Mouse (Mus musculus): ENCODE measurements around the gene Vmn1r155. TPM values are rescaled to one million over a fixed set of nuclear protein-coding genes. Genes with fewer than 3 reads are reported as not detected.
"Not testable (repeated sequence)": the region's sequence is repeated elsewhere in the genome, so short reads cannot be mapped to it uniquely, and the experiment has no call there.

Gene Vmn1r155
- not detected for total RNA-seq (2022)

- not testable (repeated sequence) for DNase-seq (ENCODE audit: low spot score in 2 of 2)
Observed at GRCm38 (mm10) chr7:22657718-22658117, at the start of gene Vmn1r155. Vmn1r155 (plus strand) TSS chr7:22658018.

DNA sequence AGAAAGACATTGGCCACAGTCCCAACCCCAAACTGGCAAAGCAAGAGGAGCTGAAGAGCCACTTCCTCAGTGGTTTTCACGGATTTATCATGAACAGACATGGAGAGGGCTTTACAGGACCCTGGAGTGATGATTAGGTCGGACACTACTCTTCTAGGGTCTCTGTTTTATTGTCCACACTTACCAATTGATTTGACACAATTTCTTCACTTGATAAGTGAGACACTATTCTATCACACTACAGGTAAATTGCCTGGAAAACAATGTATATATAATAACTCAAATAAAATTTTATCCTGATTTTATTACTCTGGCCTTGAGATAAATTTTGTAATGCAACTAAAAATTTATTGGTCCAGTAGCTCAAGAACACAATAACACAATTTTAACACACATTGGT is 34.4 kb downstream of the Vmn1r155 start, which contains the start of gene Gm8693:
Gene Gm8693, minus strand, starts transcription at position 101 of the 400 bp plus-strand sequence.
- not testable (repeated sequence) for DNase-seq (ENCODE audit: low spot score in 2 of 2)

Other genes with a start within 250 kb of the Vmn1r155 start
- gene Vmn1r148, start 244.4 kb upstream of the Vmn1r155 start, total RNA-seq (2022): not detected
- gene Vmn1r149, start 219.8 kb upstream of the Vmn1r155 start, total RNA-seq (2022): not detected
- gene Gm10665, start 193.9 kb upstream of the Vmn1r155 start, total RNA-seq (2022): not detected
- gene Vmn1r151, start 158.3 kb upstream of the Vmn1r155 start, total RNA-seq (2022): not detected
- not detected for gene Vmn1r152, start 135.1 kb upstream of the Vmn1r155 start, total RNA-seq (2022)
- not detected for gene Gm8677, start 123.1 kb upstream of the Vmn1r155 start, total RNA-seq (2022)
- not detected for gene Gm4201, start 92.7 kb upstream of the Vmn1r155 start, total RNA-seq (2022)
- not detected for gene Gm4565, start 69.9 kb upstream of the Vmn1r155 start, total RNA-seq (2022)
- gene Gm8693, start 34.3 kb downstream of the Vmn1r155 start, total RNA-seq (2022): not detected
- not detected for gene Gm4567, start 61.7 kb downstream of the Vmn1r155 start, total RNA-seq (2022)
- not detected for gene Vmn1r157, start 103.7 kb downstream of the Vmn1r155 start, total RNA-seq (2022)
- not detected for gene Vmn1r158, start 132.8 kb downstream of the Vmn1r155 start, total RNA-seq (2022)
- gene Vmn1r159, start 185.6 kb downstream of the Vmn1r155 start, total RNA-seq (2022): not detected
- gene Vmn1r160, start 213.2 kb downstream of the Vmn1r155 start, total RNA-seq (2022): not detected